Mouse (Mus musculus) c-Kit-positive CD71-positive TER-119-negative erythroid progenitor cells, embryonic 14.5 days (primary cell): ENCODE measurements around the gene Fam171a2.
A peak's percentile ranks its signal among the peaks of the same experiment; 100 is the strongest.

ENCODE experiments used
- DNase-seq: peaks from one replicate; pipeline ENCODE4 v3.0.0-alpha.2; 2013; ENCODE audit warnings: low read depth

Fam171a2 gene

GRCm38 (mm10) chr11:102455740-102456396 is 8.4 kb upstream of the Fam171a2 start:
- peak; percentile 42 for DNase-seq

GRCm38 (mm10) chr11:102453131-102453530 is 5.6 kb upstream of the Fam171a2 start:
- no peak for DNase-seq

GRCm38 (mm10) chr11:102449043-102450008 is 1.8 kb upstream of the Fam171a2 start:
- DNase-seq, result no peak

- no peak for DNase-seq
Observed at GRCm38 (mm10) chr11:102448327-102448726, 845 bp upstream of the Fam171a2 start.

GRCm38 (mm10) chr11:102446581-102447461 is 661 bp downstream of the Fam171a2 start:
- DNase-seq, result no peak

GRCm38 (mm10) chr11:102445891-102446361 is 1.6 kb downstream of the Fam171a2 start:
- DNase-seq, result no peak

GRCm38 (mm10) chr11:102445264-102445890 is 2.1 kb downstream of the Fam171a2 start:
- no peak for DNase-seq

GRCm38 (mm10) chr11:102444781-102445180 is 2.7 kb downstream of the Fam171a2 start:
- DNase-seq, result no peak

- DNase-seq, result no peak
Observed at GRCm38 (mm10) chr11:102444321-102444720, 3.2 kb downstream of the Fam171a2 start.

GRCm38 (mm10) chr11:102443740-102444139 is 3.7 kb downstream of the Fam171a2 start:
- no peak for DNase-seq

- no peak for DNase-seq
Observed at GRCm38 (mm10) chr11:102442089-102442488, 5.4 kb downstream of the Fam171a2 start.

- no peak for DNase-seq
Observed at GRCm38 (mm10) chr11:102441434-102441833, 6.0 kb downstream of the Fam171a2 start.

- DNase-seq, result no peak
Observed at GRCm38 (mm10) chr11:102440255-102440654, 7.2 kb downstream of the Fam171a2 start.

- DNase-seq, result no peak
Observed at GRCm38 (mm10) chr11:102439093-102440082, 8.1 kb downstream of the Fam171a2 start.

- DNase-seq, result peak; percentile 35
Observed at GRCm38 (mm10) chr11:102438212-102439092, 9.0 kb downstream of the Fam171a2 start.

- no peak for DNase-seq
Observed at GRCm38 (mm10) chr11:102437120-102438061, 10.1 kb downstream of the Fam171a2 start.

GRCm38 (mm10) chr11:102436471-102436790 is 11.1 kb downstream of the Fam171a2 start:
- DNase-seq, result no peak
